Mouse (Mus musculus) kidney, adult 9 months (tissue): ENCODE results near the gene Slc25a42.
"Not testable (repeated sequence)": the region's sequence is repeated elsewhere in the genome, so short reads cannot be mapped to it uniquely, and the experiment has no call there.

Source experiments
- DNase-seq: peaks from one replicate; pipeline ENCODE4 v3.0.0; 2022

Slc25a42 gene

DNA sequence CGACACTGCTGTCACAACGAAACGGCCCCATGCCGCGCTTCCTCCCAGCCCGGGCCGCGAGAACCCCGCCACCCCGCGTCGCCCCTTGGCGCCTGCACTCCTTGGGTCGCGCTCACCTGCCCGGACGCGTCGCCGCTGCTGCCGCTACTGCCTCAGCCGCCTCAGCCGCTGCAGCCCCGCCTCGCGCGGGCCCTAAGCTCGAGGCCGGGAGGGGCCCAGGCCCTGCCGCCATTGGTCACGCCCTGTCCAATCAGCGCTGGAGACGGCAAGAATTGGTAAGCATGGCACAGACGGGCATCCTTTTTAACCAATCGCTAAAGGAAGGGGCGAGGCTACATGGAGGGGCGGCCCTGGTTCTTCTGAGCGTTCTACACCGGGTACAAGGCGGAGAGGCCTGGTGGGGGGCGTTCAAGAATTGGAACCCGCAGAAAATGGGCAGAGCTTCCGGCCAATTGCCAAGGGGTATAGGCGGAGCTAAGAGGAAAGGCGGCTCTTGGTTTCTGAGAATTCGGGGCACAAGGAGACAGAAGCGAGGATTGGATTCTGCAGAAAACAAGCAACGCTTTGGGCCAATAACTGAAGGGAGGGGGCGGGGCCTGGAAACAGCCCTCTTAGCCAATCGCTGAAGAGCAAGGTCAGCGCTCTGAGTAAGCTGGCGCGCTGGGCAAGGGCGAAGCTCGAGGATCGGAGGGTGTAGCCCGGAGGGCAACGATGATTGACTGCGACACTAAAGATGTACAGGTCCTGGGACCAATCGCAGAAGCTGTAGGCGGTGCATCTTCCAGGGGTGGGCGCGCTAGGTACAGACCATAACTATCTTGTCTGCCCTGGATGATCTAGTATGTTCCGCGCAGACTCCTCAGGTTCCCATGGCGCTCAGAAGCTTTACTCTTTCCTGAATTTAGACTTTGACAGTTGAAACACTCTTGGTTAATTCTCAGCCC, at the start of gene Slc25a42:
Gene Slc25a42, minus strand, starts transcription at position 194 of the 944 bp plus-strand sequence.
- DNase-seq = peak; percentile 100

DNA sequence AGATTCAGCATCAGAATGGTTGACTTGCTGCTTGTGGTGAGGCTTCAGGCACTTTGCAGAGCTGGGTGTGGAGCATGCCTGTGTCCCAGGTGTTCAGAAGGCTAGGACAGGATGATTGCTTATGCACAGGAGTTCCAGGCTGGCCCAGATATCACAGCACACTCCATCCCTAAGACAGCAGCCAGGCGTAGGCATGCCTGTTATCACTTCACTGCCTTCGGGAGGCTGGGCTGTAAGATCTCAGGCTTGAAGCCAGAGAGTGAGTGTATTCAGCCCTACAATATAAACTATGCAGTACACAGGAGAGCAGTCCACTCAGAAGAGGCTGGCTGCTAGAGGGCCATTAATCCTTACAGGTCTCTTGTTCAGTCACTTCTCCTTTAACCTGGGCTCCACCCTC, 46.9 kb upstream of the Slc25a42 start:
- DNase-seq = no peak

DNA sequence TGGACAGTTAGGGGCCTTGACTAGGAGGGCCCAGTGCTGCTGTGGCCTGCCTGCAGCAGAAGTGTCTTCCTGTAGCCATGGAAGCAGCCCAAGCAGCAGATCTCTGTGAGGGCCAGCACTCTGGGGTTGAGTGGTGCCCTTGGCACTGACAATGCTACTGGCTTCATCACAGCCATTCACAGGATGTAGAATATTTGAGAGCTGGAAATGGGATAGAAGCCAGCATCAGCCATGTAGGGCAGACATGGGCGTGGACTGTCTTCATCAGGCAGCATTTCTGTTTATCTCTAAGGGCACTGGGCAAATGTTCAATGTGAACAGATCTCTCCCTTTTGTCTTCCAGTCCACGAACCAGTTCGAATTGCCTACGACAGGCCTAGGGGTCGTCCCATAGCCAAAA, 46.5 kb upstream of the Slc25a42 start:
- no peak for DNase-seq

DNA sequence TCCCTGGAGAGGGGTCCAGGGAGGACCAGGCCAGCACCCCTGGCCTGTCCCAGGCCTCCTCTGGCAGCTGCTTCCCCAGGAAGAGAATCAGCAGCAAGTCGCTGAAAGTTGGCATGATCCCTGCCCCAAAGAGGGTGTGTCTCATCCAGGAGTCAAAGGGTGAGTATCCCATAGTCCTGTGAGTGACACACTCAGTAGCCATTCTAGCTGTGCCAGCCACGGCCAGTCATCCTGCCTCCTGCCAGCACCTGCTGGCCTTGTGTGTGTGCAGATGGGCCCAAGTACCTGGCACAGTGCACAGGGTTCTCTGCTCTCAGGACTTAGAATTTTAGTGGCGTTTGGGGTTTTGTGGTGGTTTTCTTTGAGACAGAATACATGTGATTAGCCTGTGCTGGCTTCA, 45.4 kb upstream of the Slc25a42 start:
- no peak for DNase-seq

DNA sequence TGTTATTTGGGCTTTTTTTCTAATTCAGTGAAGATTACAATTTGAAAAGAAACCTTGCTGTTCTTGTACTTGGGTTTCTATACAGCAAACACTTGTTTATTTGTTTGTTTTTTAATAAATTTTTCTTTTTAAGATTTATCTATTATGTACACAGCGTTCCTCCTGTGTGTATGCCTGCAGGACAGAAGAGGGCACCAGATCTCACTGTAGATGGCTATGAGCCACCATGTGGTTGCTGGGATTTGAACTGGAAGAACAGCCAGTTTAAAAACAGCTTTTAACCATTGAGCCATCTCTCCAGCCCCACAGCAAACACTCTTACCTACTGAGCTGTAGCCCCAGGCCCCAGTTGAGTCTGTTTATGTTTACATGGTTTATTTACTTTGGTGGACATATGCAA, 42.5 kb upstream of the Slc25a42 start:
- no peak for DNase-seq

DNA sequence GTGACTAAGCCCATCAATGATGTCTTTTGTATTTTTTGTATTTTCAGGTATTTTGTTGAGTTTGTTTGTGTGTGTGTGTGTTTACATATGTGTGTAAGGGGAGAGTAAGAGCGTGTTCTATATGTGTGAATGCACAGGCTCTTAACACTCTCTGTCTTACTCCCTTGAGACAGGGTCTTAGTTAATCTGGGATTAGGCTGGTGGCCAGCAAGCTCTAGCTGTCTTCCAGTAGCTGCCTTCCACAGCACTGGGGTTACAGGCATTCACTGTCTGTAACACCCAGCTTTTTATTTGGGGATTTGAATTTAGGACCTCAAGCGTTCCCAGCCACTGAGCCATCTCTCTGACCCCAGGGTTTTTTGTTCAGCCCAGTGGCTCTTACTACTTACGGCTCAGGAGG, 35.7 kb upstream of the Slc25a42 start:
- DNase-seq = no peak

DNA sequence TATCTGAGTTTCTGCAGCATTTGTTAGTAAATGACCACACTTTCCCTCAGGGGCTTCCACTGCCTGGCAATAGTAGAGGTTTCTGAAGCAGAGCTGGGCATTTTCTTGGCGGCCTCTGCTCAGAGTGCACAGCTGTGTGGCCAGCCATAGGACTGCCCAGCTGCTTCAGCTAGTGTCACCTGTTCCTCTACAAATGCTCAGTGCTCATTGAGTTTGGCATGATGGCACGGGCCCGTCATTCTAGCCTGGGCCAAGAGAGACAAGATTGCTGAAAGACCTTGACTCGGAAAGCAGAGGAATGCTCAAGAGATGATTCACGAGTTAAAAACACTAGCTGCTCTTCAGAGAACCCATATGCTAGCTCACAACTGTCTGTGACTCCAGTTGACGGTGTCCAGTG, 34.5 kb upstream of the Slc25a42 start:
- no peak for DNase-seq

DNA sequence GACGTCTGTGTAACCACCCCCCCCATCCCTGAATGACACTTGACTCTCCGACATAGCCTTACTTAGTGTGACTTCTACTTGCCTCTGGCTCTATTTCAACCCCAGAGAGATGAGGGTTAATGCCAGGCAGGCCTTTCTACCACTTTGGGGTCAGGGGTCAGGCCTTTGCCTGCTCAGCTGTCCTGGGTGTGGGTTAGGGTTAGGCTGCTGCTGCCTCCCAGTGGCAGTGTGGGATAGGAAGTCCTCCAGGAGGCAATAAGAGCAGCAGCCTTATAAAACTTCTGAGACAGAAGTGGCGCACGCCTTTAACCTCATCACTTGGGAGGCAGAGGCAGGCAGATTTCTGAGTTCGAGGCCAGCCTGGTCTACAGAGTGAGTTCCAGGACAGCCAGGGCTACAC, 28.5 kb upstream of the Slc25a42 start:
- peak; percentile 33 for DNase-seq

DNA sequence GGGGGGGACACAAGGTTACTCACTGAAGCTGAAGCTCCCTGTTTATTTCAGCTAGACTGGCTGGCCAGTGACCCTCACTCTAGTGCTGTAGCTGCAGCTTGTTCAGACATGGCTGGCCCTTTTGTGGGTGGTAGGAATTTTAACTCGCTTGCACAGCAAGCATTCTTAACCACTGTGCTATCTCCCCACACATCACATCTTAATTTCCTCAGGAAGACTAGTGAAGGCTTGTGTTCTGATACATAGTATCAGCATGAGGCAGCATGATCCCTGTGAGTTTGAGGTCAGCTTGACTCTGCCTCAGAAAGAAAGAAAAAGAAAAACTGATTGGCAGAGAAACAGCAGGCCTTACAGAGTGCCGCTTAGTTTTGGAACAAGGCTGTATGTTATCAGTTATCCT, 25.7 kb upstream of the Slc25a42 start:
- no peak for DNase-seq

DNA sequence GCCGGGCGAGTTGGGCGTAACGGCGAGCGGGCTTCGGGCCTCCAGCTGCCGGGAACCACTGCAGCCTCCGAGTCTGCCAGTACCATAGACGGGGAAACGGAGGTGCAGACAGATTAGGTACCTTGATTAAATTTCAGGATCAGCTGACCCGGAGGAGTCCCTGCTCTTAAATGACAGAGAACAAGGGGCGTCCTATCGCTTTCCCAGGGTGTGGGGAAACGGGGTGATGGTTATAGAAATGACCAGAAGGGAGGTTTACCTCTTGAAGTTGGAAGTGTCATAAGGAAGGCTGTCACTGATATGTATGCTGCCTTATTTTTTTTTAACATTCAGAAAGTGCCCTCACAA, 22.6 kb upstream of the Slc25a42 start:
- DNase-seq = no peak

DNA sequence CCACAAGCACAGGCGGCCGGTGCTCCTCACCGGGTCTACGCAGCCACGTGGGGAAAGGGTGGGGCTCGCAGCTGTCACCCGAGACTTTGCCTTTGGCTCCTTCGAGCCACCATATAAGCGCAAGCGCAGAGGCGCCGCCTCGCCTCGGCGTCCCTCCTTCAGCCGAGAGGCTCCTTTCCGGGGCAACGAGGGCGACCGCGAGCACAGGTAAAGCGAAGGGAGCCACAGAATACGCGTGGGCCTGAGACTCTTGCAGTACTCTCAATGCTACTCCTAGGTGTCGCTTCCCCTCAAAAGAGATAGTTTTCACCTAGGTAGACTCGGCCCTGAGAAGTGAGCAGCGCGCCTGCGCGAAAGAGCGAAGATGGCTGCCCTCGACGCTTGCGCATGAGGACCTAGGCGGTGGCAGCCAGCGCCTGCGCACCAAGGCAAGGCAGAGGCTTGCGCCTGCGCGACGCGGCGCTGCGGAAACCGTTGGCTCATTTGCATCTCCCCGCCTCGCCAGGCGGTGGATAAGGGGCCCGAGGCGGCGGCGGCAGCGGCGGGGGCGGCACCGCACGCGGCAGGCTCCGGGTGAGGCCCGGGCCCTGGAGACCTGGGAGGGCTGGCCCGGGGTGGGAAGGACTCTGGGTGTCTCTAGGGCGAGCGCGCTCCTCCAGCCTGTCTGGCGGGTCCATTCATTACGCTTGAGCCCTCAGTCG, 22.1 kb upstream of the Slc25a42 start, which contains the start of the genes Sugp2 and Armc6:
Gene Sugp2, plus strand, starts transcription at position 147 of the 701 bp plus-strand sequence.
Gene Armc6, minus strand, starts transcription at position 387 of the 701 bp plus-strand sequence.
- peak; percentile 96 for DNase-seq

DNA sequence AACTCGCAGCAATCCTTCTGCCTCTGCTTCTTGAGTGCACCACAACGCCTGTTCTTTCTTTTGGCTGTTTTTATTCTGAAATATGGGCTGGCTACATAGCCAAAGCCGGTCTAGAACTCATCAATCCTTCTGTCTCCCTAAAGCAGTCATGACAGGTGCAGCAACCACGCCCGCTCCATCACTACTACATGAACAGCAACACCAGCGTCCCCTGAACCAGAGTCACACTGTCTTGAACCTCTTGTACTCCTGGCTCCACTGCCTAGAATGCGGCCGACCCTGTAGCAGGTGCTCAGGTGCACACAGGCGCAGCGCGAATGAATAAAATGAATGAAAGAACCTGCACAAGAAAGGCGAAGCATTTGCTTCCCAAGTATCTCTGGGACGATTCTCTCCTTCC, 21.5 kb upstream of the Slc25a42 start:
- no peak for DNase-seq

DNA sequence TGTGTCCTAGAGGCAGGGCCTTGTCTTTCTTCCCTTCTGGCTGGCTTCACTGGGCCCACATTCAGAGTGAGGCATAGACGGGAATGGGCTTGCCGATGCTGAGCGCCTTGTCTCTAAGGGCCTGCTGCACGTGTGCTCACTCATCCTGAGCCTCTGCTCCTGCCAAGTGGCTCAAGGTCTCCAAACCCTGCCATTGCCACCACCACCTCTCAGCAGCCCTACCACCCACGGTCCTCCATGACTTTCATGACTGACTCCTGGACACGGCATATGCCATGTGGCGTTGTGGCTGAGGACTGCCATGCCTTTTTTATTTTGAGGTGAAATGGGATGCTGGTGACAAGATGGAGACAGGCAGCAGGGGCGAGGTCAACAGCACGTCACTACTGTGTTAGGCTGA, 18.7 kb upstream of the Slc25a42 start:
- DNase-seq = no peak

DNA sequence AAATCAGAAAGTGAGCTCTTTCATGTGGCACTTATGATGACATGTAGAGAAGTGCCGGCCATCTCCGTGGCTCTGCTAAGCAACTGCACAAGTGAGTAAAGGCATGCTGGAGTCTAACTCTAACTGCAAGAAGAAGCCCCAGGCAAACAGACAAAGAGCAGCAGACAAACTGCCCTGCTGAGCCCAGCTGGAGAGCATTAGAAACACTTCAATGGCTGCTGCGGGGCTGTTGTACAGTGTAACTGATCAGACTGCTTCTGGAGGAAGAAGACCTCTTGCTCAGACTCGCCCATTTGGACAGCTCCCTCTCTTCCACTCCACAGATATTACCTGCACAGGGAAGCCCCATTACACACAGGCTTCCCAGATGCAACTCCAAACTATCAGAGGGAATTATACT, 15.9 kb upstream of the Slc25a42 start:
- no peak for DNase-seq

DNA sequence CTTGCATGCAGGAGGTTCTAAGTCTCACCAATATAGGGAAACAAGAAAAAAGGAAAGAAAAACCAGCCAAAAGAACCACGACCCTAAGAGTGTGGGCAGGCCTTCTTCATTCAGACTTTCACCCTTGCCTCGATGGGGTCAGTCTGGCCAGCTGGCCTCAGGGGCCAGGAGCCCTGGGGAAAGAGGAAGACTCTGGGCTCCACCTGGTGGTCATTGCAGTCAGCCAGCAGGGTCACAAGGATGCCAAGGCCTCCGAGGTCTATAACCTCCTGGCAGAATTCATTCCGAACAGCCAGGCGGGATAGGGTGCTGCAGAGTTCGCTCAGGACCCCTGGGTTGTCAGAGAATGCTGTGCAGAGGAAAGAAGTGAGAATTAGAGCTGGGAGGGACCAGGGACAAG, 11.2 kb upstream of the Slc25a42 start:
- DNase-seq = peak; percentile 89

DNA sequence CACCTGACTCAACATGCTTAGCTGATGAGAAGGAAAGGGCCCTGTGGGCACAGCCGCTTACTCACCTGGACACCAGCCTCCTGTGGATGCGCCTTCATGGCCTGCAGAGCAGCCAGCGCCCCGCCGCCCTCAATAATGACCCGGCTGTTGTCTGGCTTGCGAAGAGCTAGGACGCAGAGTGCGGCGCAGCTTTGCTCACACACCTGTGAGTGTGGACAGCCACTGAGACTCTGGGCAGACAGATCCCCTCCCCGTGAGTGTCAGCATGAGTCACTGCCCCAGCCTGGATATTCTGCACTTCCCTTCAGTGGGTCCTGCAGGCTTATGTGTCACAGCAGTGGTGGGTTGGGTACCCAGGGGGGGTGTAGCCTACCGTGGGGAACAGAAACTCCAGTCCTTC, 9.9 kb upstream of the Slc25a42 start:
- peak; percentile 34 for DNase-seq

DNA sequence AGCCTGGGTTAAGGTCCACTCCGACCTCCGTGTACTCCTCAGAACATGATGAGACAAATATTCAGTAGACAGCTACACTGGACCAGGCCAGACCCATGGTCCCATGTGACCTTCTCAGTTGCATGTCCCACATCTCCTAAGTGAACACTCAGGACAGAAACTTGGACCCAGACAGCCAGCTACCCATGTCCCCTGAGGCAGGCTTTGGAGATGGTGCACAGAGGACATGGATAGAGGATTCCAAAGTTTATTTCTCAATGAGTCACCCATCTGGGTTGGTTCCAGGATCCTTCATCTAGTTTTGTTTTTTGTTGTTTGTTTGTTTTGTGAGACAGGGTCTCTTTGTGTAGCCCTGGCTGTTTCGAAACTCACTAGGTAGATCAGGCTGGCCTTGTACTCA, 8.8 kb upstream of the Slc25a42 start:
- DNase-seq = peak; percentile 45

DNA sequence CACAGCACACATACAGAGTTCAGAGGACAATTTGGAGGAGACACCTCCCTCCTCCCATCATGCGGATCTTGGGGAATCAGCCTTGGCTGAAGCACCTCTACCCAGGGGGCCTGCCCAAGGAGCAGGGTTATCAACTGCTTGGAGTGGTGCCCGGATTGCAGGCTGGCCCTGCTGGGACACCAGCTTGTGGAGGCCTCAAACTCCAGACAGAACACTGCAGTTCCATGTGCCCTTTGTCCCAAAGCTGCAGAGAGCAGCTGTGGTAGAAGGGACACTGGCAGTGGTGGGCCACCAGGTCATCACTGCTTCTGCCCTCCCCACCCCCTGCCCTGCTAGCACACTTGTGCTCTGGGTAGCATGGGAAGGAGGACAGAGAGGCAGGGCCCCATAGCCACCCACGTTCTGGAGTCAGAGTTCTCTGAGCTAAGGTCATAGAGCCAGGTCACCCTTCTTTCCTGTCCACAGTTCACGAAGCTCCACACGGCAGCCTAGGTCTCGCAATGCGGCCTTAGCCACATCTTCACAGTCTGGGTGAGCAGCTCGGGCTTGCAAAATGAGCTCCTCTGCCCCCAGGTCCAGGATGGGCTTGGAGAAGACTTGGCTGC, 8.2 kb upstream of the Slc25a42 start:
- peak; percentile 90 for DNase-seq

DNA sequence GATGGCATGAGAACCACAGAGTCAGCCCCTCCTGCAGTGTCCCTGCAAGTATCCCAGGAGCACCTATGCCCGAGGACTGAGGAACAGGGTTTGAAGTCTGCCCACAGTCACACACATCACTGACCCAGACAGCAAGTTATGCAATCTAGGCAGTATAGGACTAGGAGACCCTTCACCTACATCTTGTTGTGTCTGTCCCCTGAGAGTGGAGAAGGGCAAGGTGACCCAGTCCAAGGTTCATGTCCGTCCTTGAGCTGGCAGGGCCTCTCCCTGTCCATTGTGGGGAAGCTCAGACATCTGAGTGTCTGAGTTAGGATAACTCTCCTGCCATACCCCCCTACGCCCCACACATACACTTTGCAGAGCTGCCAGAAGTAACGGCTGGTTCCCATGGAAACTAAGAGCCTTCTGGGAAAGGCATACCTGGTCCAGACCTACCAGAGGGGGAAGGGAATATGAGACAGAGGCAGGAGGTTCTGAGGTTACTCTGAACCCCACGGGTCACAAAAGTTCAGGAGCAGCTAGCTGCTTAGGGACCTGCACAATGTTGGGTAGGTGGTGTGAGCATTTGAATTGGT, 7.1 kb upstream of the Slc25a42 start:
- peak; percentile 70 for DNase-seq

DNA sequence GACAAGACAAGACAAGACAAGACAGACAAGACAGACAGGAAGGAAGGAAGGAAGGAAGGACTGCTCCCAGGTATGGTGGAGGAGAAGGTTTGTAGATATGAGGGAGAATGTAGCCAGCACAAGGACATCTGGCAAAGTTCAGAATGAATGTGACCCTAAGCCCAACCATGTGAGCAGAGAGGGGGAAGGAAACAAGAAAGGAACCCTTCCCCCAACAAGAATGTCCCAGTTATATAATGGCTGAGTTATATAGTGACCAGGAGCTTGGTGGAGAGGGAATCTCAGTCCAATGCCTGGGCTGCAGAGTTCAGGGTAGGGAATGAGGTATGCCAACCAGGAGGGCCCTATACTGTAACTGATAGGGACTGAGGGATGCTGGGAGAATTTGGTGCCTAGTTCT, 5.3 kb upstream of the Slc25a42 start:
- peak; percentile 95 for DNase-seq

DNA sequence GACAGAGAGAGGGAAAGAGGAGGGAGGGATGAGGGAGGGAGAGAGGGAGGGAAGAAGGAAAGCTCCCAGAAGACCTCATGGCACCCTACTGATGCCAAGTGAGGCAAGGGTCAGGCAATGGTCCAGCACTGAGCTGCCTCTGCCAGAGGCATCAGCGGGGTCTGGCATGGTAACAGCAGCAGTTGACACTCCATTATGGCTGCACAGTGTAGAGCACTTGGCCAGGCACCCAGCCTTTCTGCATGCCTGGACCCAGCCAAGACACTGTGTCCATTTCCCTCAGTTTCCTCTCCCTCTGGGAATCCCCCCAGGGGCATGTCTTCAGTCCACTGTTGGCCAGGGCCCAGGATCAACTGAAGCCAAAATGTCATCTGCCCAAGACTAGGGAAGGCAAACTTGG, 4.5 kb upstream of the Slc25a42 start:
- peak; percentile 95 for DNase-seq

DNA sequence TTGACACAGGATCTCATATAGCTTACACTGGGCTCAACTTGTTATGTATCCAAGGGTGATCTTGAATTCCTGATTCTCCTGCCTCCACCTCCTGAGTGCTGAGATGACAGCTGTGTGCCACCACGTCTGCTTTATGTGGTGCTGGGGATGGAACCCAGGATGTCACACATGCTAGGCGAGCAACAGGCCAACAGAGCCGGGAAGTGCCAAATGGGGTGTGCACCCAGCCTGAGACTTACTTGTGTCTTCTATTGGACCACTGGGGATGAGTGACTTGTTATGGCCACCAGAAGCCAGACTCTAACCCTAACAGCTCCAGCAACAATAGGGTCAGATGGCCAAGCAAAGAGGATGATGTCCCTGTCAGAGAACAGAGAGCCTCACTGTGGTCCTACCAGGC, 4.1 kb upstream of the Slc25a42 start:
- DNase-seq = not testable (repeated sequence)

DNA sequence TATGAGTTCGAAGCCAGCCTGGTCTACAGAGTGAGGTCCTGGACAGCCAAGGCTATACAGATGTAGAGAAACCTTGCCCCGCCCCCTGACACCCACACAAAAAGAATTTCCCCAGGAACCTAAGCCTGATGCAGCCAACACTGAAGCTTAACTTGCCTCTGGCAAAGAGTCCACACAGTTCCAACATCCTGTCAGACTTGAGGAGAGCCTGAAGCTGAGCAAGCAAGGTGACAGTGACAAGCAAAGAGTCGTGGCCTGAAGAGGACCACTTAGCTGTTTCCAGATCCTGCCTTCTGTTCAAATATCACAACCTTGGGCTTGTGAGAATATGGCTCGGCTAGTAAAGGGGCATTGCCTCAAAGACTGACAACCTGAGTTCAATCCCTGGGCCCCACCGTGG, 3.0 kb upstream of the Slc25a42 start:
- no peak for DNase-seq
